Mouse (Mus musculus) layer of hippocampus, adult 9-10 months (tissue): ENCODE measurements at regions not wholly inside any gene's neighbourhood (a gene's known extent, or its start where the extent isn't known, plus 50 kb on each side); places are given as distances from the start of the nearest gene placed in this dataset.

ENCODE experiments used
- DNase-seq: peaks from one replicate; pipeline ENCODE4 v3.0.0; 2022; ENCODE audit warnings: low spot score

- no peak for DNase-seq
Observed at GRCm38 (mm10) chr9:41376948-41377700, 215.6 kb upstream of the Ubash3b start.

- peak; percentile 40 for DNase-seq
Observed at GRCm38 (mm10) chr9:41375984-41376651, 214.6 kb upstream of the Ubash3b start.

GRCm38 (mm10) chr9:41374591-41375481 lies 213.3 kb upstream of the Ubash3b start:
- DNase-seq = no peak

GRCm38 (mm10) chr9:41366405-41366804 lies 204.9 kb upstream of the Ubash3b start:
- DNase-seq = no peak

- no peak for DNase-seq
Observed at GRCm38 (mm10) chr9:41365251-41365650, 203.8 kb upstream of the Ubash3b start.

GRCm38 (mm10) chr9:41364442-41365250 lies 203.1 kb upstream of the Ubash3b start:
- DNase-seq = no peak

GRCm38 (mm10) chr9:41360356-41360755 lies 198.9 kb upstream of the Ubash3b start:
- DNase-seq = no peak

GRCm38 (mm10) chr9:41359286-41359685 lies 197.8 kb upstream of the Ubash3b start:
- DNase-seq = no peak

GRCm38 (mm10) chr9:41345338-41345737 lies 183.8 kb upstream of the Ubash3b start:
- no peak for DNase-seq

GRCm38 (mm10) chr9:41337375-41337774 lies 175.9 kb upstream of the Ubash3b start:
- DNase-seq = no peak

GRCm38 (mm10) chr9:41336801-41337200 lies 175.3 kb upstream of the Ubash3b start:
- DNase-seq = no peak

GRCm38 (mm10) chr9:41334462-41335241 lies 173.2 kb upstream of the Ubash3b start:
- DNase-seq = no peak

GRCm38 (mm10) chr9:41333526-41333925 lies 172.0 kb upstream of the Ubash3b start:
- no peak for DNase-seq

- DNase-seq = no peak
Observed at GRCm38 (mm10) chr9:41328959-41329358, 167.5 kb upstream of the Ubash3b start.

GRCm38 (mm10) chr9:41328480-41328879 lies 167.0 kb upstream of the Ubash3b start:
- DNase-seq = no peak

- DNase-seq = no peak
Observed at GRCm38 (mm10) chr9:41328056-41328455, 166.6 kb upstream of the Ubash3b start.

- no peak for DNase-seq
Observed at GRCm38 (mm10) chr9:41327561-41327960, 166.1 kb upstream of the Ubash3b start.

- DNase-seq = no peak
Observed at GRCm38 (mm10) chr9:41326772-41327560, 165.5 kb upstream of the Ubash3b start.

- DNase-seq = no peak
Observed at GRCm38 (mm10) chr9:41321521-41321920, 160.0 kb upstream of the Ubash3b start.

- DNase-seq = no peak
Observed at GRCm38 (mm10) chr9:41319066-41319465, 157.6 kb upstream of the Ubash3b start.
